ENCODE assay signal across 7 mouse cellular contexts in genomic region chr2:90916560-90917232, GRCm38 (mm10). TPM values are rescaled to one million over a fixed set of nuclear protein-coding genes. Genes with fewer than 3 reads are reported as not detected.
DNase-seq lines count a peak whose midpoint lies in the region; ATAC-seq and TF ChIP-seq lines count a peak whose summit lies in the region.

No protein-coding gene starts in this region.

- TF ChIP-seq POLR2A in myocyte (IDR thresholded peaks at IDR 0.05; ENCODE audit: insufficient read length, low read depth): no peak

- H3K9ac ChIP-seq in lung, postnatal 0 days (replicated peaks; ENCODE audit: low read depth): peak overlapping the region; percentile 92
- H3K9ac ChIP-seq in embryonic facial prominence, embryonic 11.5 days (replicated peaks; ENCODE audit: low read length): peak overlapping the region; percentile 99
- H3K9ac ChIP-seq in hindbrain, postnatal 0 days (replicated peaks; ENCODE audit: low read length): peak overlapping the region; percentile 91

- intact Hi-C loops in left cerebral cortex, postnatal 14 days (cut with DNase I): loop anchor here (5.0 kb wide), 1 partner anchor 49 kb away; no protein-coding TSS in a partner anchor

- no peak for TF ChIP-seq CTCF in lung, postnatal 0 days (IDR thresholded peaks at IDR 0.05)
- no peak for TF ChIP-seq CTCF in hindbrain, postnatal 0 days (IDR thresholded peaks at IDR 0.05; ENCODE audit: low read depth)

- peak overlapping the region; percentile 68 for H3K4me2 ChIP-seq in lung, postnatal 0 days (replicated peaks; ENCODE audit: low read depth, low read length)
- H3K4me2 ChIP-seq in embryonic facial prominence, embryonic 11.5 days (ENCODE audit: low read depth, low read length): peak overlapping the region; percentile 87
- peak overlapping the region; percentile 92 for H3K4me2 ChIP-seq in hindbrain, postnatal 0 days (ENCODE audit: low read depth, low read length)
- H3K4me2 ChIP-seq in myocyte (ENCODE audit: low read depth): peak overlapping the region; percentile 97

- DNase-seq in lung, postnatal 0 days (ENCODE audit: low spot score): no peak
- no peak for DNase-seq in lung, postnatal 36 days
- DNase-seq in embryonic facial prominence, embryonic 11.5 days (ENCODE audit: low spot score): peak; percentile 30
- DNase-seq in hindbrain, postnatal 0 days (ENCODE audit: low spot score): no peak
- no peak for DNase-seq in left cerebral cortex, postnatal 14 days (ENCODE audit: low spot score in 2 of 2)
- no peak for DNase-seq in testis, postnatal 10 days (ENCODE audit: low spot score)

- H3K27me3 ChIP-seq in lung, postnatal 0 days (replicated peaks; ENCODE audit: insufficient read depth, low read length): no peaks in the 10 kb centered on the region
- no peaks in the 10 kb centered on the region for H3K27me3 ChIP-seq in embryonic facial prominence, embryonic 11.5 days (ENCODE audit: control insufficient read depth, insufficient read depth, low read length)
- H3K27me3 ChIP-seq in hindbrain, postnatal 0 days (ENCODE audit: insufficient read depth, low read length): no peaks in the 10 kb centered on the region
- no peaks in the 10 kb centered on the region for H3K27me3 ChIP-seq in myocyte (ENCODE audit: control insufficient read depth, insufficient read depth, insufficient read length)

- H3K9me3 ChIP-seq in lung, postnatal 0 days (ENCODE audit: low read length): no peaks in the 10 kb centered on the region
- H3K9me3 ChIP-seq in embryonic facial prominence, embryonic 11.5 days (replicated peaks; ENCODE audit: control insufficient read depth, low read length): no peaks in the 10 kb centered on the region
- H3K9me3 ChIP-seq in hindbrain, postnatal 0 days (ENCODE audit: low read length): no peaks in the 10 kb centered on the region

- WGBS in lung, postnatal 0 days: 14% methylated on average over 7 of the region's 7 CpGs
- 25% methylated on average over 7 of the region's 7 CpGs for WGBS in embryonic facial prominence, embryonic 11.5 days
- 22% methylated on average over 7 of the region's 7 CpGs for WGBS in hindbrain, postnatal 0 days

- ATAC-seq in lung, postnatal 0 days: no peak
- ATAC-seq in embryonic facial prominence, embryonic 11.5 days (replicated peaks; ENCODE audit: insufficient number of reproducible peaks, low FRiP score, low TSS enrichment, low read depth): peak; percentile 10; the same call in 1 of the 2 replicates
- peak; percentile 3; the same call in 1 of the 2 replicates for ATAC-seq in hindbrain, postnatal 0 days

- H3K36me3 ChIP-seq in lung, postnatal 0 days (ENCODE audit: insufficient read depth, low read length): peaks cover 1% of the 10 kb centered on the region; the same call in 1 of the 2 replicates
- H3K36me3 ChIP-seq in embryonic facial prominence, embryonic 11.5 days (replicated peaks; ENCODE audit: control insufficient read depth, insufficient read depth, low read depth, low read length): no peaks in the 10 kb centered on the region; the same call in 1 of the 2 replicates
- H3K36me3 ChIP-seq in hindbrain, postnatal 0 days (ENCODE audit: insufficient read depth, low read length): peaks cover 6% of the 10 kb centered on the region
- H3K36me3 ChIP-seq in myocyte (ENCODE audit: control insufficient read depth, insufficient read depth): peaks cover 7% of the 10 kb centered on the region

- TF ChIP-seq EP300 in lung, postnatal 0 days (IDR thresholded peaks at IDR 0.05): no peak

- no peaks in the 10 kb centered on the region; the same call in 1 of the 2 replicates for H3K4me1 ChIP-seq in lung, postnatal 0 days (ENCODE audit: insufficient read depth, low read depth, low read length)
- H3K4me1 ChIP-seq in embryonic facial prominence, embryonic 11.5 days (ENCODE audit: control insufficient read depth, insufficient read depth, low read length): no peaks in the 10 kb centered on the region; the same call in 1 of the 2 replicates
- H3K4me1 ChIP-seq in hindbrain, postnatal 0 days (ENCODE audit: insufficient read depth, low read length): no peaks in the 10 kb centered on the region; the same call in 1 of the 2 replicates

- H3K79me2 ChIP-seq in myocyte (ENCODE audit: control insufficient read depth, insufficient read depth): peaks cover 43% of the 10 kb centered on the region

- peak overlapping the region; percentile 76 for H3ac ChIP-seq in myocyte (ENCODE audit: control insufficient read depth, insufficient read length)

- H3K27ac ChIP-seq in lung, postnatal 0 days (ENCODE audit: low read length): peak overlapping the region; percentile 92
- H3K27ac ChIP-seq in embryonic facial prominence, embryonic 11.5 days (replicated peaks; ENCODE audit: low read depth, low read length): peak overlapping the region; percentile 86
- H3K27ac ChIP-seq in hindbrain, postnatal 0 days: peak overlapping the region; percentile 95

- H3K4me3 ChIP-seq in lung, postnatal 0 days (ENCODE audit: low read depth, low read length): peak overlapping the region; percentile 60
- H3K4me3 ChIP-seq in embryonic facial prominence, embryonic 11.5 days (ENCODE audit: low read depth, low read length): peak overlapping the region; percentile 70
- peak overlapping the region; percentile 53 for H3K4me3 ChIP-seq in hindbrain, postnatal 0 days (ENCODE audit: low read length)
- peak overlapping the region; percentile 78 for H3K4me3 ChIP-seq in myocyte

TF ChIP-seq in myocyte, 11 proteins besides CTCF, POLR2A, EP300 and RAD21:
- TF ChIP-seq TCF3 (IDR thresholded peaks at IDR 0.05; ENCODE audit: insufficient read length, low read depth) (no peak), USF1 (IDR thresholded peaks at IDR 0.05; ENCODE audit: low read depth) (no peak), REST (IDR thresholded peaks at IDR 0.05; ENCODE audit: insufficient read depth, insufficient read length) (no peak), MYOG (IDR thresholded peaks at IDR 0.05; ENCODE audit: control insufficient read depth in 1 of 3, insufficient read depth in 1 of 3, insufficient read length in 2 of 3, low read depth in 2 of 3) (no peak), MAX (IDR thresholded peaks at IDR 0.05; ENCODE audit: low read depth) (no peak), TCF12 (IDR thresholded peaks at IDR 0.05; ENCODE audit: insufficient read depth, poor library complexity, severe bottlenecking) (no peak), MYOD1 (IDR thresholded peaks at IDR 0.05; ENCODE audit: control insufficient read depth in 1 of 3, insufficient read length in 2 of 3, low read depth in 2 of 3) (no peak), SRF (IDR thresholded peaks at IDR 0.05; ENCODE audit: control insufficient read depth, insufficient read length, low read depth) (no peak), POLR2AphosphoS2 (IDR thresholded peaks at IDR 0.05; ENCODE audit: insufficient read length, low read depth) (no peak), CEBPB (IDR thresholded peaks at IDR 0.05; ENCODE audit: insufficient read depth, poor library complexity, severe bottlenecking) (no peak), E2F4 (IDR thresholded peaks at IDR 0.05; ENCODE audit: insufficient read depth) (no peak)
TF ChIP-seq in myocyte: peak in this region for 0.

RNA-seq across cellular contexts. Expression of gene Ndufs3, which starts 12.1 kb away (rescaled TPM):
- polyA plus RNA-seq in lung, postnatal 0 days (2015; fragmentation: Nextera tagmentation; extraction: Ambion mirVana): 146 and 159 TPM in 2 replicates
- 227 and 230 TPM in 2 replicates for polyA plus RNA-seq in embryonic facial prominence, embryonic 11.5 days (2014; fragmentation: Nextera tagmentation; extraction: Ambion mirVana)
- 186 TPM in 2 replicates for total RNA-seq in hindbrain, postnatal 0 days (2014; rRNA removed)
- polyA plus RNA-seq in hindbrain, postnatal 0 days (2015; fragmentation: Nextera tagmentation; extraction: Ambion mirVana): 271 and 274 TPM in 2 replicates
- 268 TPM for polyA plus RNA-seq in myocyte (2012; fragmentation: generic; extraction: Trizol)
- 100 to 1,000 TPM; 224 to 244 TPM for total RNA-seq in left cerebral cortex, postnatal 14 days (2021)

RNA-seq across cellular contexts. Expression of gene Kbtbd4, which starts 12.2 kb away (rescaled TPM):
- polyA plus RNA-seq in lung, postnatal 0 days (2015; fragmentation: Nextera tagmentation; extraction: Ambion mirVana): 18.1 and 21.3 TPM in 2 replicates
- polyA plus RNA-seq in embryonic facial prominence, embryonic 11.5 days (2014; fragmentation: Nextera tagmentation; extraction: Ambion mirVana): 51.4 and 53.1 TPM in 2 replicates
- 43.1 and 43.6 TPM in 2 replicates for total RNA-seq in hindbrain, postnatal 0 days (2014; rRNA removed)
- 46.7 and 49.5 TPM in 2 replicates for polyA plus RNA-seq in hindbrain, postnatal 0 days (2015; fragmentation: Nextera tagmentation; extraction: Ambion mirVana)
- polyA plus RNA-seq in myocyte (2012; fragmentation: generic; extraction: Trizol): 11.9 TPM
- total RNA-seq in left cerebral cortex, postnatal 14 days (2021): 10 to 100 TPM; 33.1 to 35.0 TPM

RNA-seq across cellular contexts. Expression of gene Celf1, which starts 23.5 kb away (rescaled TPM):
- polyA plus RNA-seq in lung, postnatal 0 days (2015; fragmentation: Nextera tagmentation; extraction: Ambion mirVana): 35.1 and 37.5 TPM in 2 replicates
- 76.6 and 81.3 TPM in 2 replicates for polyA plus RNA-seq in embryonic facial prominence, embryonic 11.5 days (2014; fragmentation: Nextera tagmentation; extraction: Ambion mirVana)
- total RNA-seq in hindbrain, postnatal 0 days (2014; rRNA removed): 67.0 and 68.6 TPM in 2 replicates
- 59.6 and 63.1 TPM in 2 replicates for polyA plus RNA-seq in hindbrain, postnatal 0 days (2015; fragmentation: Nextera tagmentation; extraction: Ambion mirVana)
- 27.1 TPM for polyA plus RNA-seq in myocyte (2012; fragmentation: generic; extraction: Trizol)
- total RNA-seq in left cerebral cortex, postnatal 14 days (2021): 100 to 1,000 TPM; 134 to 147 TPM

RNA-seq across cellular contexts. Expression of gene C1qtnf4, which starts 31.0 kb away (rescaled TPM):
- polyA plus RNA-seq in lung, postnatal 0 days (2015; fragmentation: Nextera tagmentation; extraction: Ambion mirVana): 6.2 and 8.2 TPM in 2 replicates
- 12.8 and 13.7 TPM in 2 replicates for polyA plus RNA-seq in embryonic facial prominence, embryonic 11.5 days (2014; fragmentation: Nextera tagmentation; extraction: Ambion mirVana)
- 552 and 661 TPM in 2 replicates for total RNA-seq in hindbrain, postnatal 0 days (2014; rRNA removed)
- polyA plus RNA-seq in hindbrain, postnatal 0 days (2015; fragmentation: Nextera tagmentation; extraction: Ambion mirVana): 228 and 230 TPM in 2 replicates
- polyA plus RNA-seq in myocyte (2012; fragmentation: generic; extraction: Trizol): 0.04 TPM
- total RNA-seq in left cerebral cortex, postnatal 14 days (2021): 100 to 1,000 TPM; 261 to 310 TPM
